Mouse (Mus musculus): ENCODE data around the gene Mok. TPM values are rescaled to one million over a fixed set of nuclear protein-coding genes. Genes with fewer than 3 reads are reported as not detected.

Mok gene
- polyA plus RNA-seq (2012; rRNA removed), result 11.1 and 12.1 TPM in 2 replicates

DNA sequence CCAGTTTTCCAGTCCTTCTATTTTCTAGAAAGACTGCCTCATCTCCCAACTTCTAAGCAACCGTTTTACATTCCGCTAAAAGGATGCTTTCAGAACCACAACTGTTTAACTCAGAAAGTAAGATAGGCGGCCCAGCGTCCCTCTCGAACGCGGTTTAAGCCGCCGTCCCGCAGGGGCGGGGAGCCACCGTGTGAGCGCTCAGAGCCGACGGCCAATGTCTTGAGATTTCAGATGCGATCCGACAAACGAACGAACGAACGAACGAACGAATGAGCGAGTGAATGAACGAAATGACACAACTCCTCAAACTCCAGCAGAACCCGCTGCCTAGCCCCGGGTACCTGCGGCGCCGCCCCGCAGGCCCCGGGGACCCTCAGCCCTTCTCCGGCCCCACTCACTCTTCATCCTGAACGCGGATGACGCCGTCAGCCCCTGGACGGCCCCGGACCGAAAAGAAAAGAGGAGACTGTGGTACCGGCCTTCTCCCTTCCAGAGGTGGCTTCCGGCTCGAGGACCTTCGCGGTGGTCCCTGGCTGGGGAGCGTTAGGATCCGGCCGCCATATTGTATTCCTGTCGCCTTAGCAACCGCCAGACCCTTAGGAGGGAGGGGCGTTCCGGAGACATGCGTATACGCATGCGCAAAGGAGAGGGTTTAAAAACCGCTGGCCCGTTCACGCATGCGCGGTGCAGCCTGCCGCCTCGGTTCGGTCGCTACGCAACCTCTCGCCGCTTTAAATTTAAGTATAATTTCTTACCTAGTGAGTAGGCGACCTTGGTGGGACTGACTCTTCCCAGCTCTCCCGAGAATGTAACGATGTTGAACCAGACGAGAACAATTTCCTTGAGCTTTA, at the start of gene Mok:
TSS of gene Mok (minus strand) at position 592 of the 851 bp plus-strand sequence.
- peak; percentile 97 for DNase-seq (ENCODE audit: low read depth)
- TF ChIP-seq CTCF (IDR thresholded peaks at IDR 0.05; ENCODE audit: borderline replicate concordance, extremely low read depth, insufficient read depth, insufficient read length), result no peak
- peak; percentile 45; the same call in 1 of the 2 replicates for TF ChIP-seq POLR2A (IDR thresholded peaks at IDR 0.05; ENCODE audit: borderline replicate concordance, extremely low read depth, insufficient read depth, insufficient read length, poor library complexity, severe bottlenecking)

DNA sequence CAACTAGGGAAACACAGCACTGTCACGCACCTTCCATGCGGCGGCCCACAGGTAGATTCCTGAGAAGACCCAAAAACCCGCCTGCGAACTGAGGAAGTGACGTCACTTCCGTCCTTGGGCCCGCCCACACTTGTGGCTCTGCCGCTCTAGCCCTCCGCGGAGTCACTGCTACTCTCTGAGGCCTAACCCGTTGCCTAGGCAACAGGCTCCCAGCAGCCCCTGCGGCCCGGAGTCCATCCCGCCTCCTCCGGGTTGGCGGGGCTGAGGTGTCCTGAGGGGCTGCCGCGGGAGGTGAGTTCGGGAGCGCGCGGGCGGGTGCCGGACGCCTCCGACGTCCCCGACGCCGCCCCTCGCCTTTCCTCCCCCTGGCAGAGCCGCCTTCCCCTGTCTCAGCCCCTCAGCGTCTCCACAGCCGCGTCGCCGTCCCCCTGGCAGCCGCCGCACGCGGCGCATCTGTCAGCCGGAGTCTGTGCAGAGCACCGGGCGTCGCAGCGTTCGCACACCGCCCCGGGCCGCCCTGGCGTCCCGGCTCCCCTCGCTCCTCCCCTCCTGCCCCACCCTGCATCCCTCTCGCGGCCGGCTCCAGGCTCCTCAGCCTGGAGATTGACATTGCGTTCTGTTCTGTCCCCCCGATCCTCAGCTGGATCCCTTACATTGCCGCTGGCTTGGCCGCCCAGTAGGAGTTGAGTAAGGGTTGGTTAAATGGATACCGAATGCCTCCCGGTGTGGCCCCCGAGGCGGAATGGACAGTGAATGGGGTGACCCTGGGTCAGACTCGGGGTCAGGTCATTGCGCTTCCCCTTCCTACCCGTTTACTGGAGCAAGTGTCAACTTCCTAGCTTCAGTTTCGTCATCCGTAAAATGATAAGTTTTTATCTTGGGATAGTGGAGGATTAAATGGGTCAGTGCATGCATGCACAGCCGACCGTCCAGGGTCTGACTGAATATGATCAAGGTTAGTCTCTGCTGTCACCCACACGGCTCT, 48.6 kb upstream of the Mok start, which contains the start of the genes Cinp and Tecpr2:
TSS of gene Cinp (minus strand) at position 110 of the 985 bp plus-strand sequence.
TSS of gene Tecpr2 (plus strand) at position 229 of the 985 bp plus-strand sequence.
- TF ChIP-seq CTCF (IDR thresholded peaks at IDR 0.05; ENCODE audit: borderline replicate concordance, extremely low read depth, insufficient read depth, insufficient read length) (no peak), POLR2A (IDR thresholded peaks at IDR 0.05; ENCODE audit: borderline replicate concordance, extremely low read depth, insufficient read depth, insufficient read length, poor library complexity, severe bottlenecking) (peak; percentile 91)
- DNase-seq (ENCODE audit: low read depth), result peak; percentile 99

DNA sequence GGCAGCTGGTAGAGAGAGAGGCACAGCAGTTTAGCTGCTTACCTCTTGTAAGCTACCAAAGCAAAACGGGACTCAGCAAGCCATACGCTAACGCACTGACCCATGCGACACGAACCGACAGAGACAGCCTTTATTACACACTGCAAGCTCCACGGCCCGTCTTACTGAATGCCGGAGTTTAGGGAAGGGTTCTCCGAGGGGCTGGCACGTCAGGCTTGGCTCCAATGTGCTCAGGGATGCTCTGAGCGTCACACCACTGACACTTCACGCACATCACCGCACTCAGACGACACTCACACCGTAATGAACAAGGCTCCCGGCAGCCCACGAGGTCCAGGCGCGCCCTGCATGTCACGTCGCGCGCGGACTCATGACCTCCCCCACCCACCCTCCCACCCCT, 47.9 kb upstream of the Mok start:
- DNase-seq (ENCODE audit: low read depth), result no peak
- TF ChIP-seq POLR2A (IDR thresholded peaks at IDR 0.05; ENCODE audit: borderline replicate concordance, extremely low read depth, insufficient read depth, insufficient read length, poor library complexity, severe bottlenecking), result no peak
- TF ChIP-seq CTCF (IDR thresholded peaks at IDR 0.05; ENCODE audit: borderline replicate concordance, extremely low read depth, insufficient read depth, insufficient read length), result no peak

GRCm38 (mm10) chr12:110888106-110888505, 47.4 kb upstream of the Mok start:
- DNase-seq (ENCODE audit: low read depth), result no peak
- no peak for TF ChIP-seq POLR2A (IDR thresholded peaks at IDR 0.05; ENCODE audit: borderline replicate concordance, extremely low read depth, insufficient read depth, insufficient read length, poor library complexity, severe bottlenecking)
- no peak for TF ChIP-seq CTCF (IDR thresholded peaks at IDR 0.05; ENCODE audit: borderline replicate concordance, extremely low read depth, insufficient read depth, insufficient read length)

GRCm38 (mm10) chr12:110885251-110885650, 44.5 kb upstream of the Mok start:
- DNase-seq (ENCODE audit: low read depth), result no peak
- TF ChIP-seq CTCF (IDR thresholded peaks at IDR 0.05; ENCODE audit: borderline replicate concordance, extremely low read depth, insufficient read depth, insufficient read length), result no peak
- no peak for TF ChIP-seq POLR2A (IDR thresholded peaks at IDR 0.05; ENCODE audit: borderline replicate concordance, extremely low read depth, insufficient read depth, insufficient read length, poor library complexity, severe bottlenecking)

GRCm38 (mm10) chr12:110882291-110882690, 41.6 kb upstream of the Mok start:
- no peak for DNase-seq (ENCODE audit: low read depth)
- TF ChIP-seq CTCF (IDR thresholded peaks at IDR 0.05; ENCODE audit: borderline replicate concordance, extremely low read depth, insufficient read depth, insufficient read length), result peak; percentile 14; the same call in 1 of the 2 replicates
- no peak for TF ChIP-seq POLR2A (IDR thresholded peaks at IDR 0.05; ENCODE audit: borderline replicate concordance, extremely low read depth, insufficient read depth, insufficient read length, poor library complexity, severe bottlenecking)

DNA sequence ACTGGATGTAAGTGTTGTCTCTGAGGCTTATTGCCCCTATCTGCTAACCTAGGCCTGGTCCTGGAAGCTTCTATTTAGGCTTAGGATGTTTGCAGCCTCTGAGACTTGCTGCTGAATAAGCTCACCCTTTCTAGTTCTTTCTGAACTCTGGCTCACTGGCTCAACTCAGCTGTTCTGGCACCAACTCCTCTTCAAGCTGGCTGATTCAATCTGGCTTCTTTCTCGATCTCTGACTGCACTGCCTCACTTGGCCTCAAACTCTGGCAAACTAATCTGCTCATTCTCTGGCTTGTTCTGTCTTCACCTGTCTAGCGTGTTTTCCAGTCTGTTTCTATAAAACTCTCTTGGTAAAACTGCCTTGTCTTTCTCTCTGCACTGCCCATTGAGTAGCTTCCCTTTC, 34.6 kb upstream of the Mok start:
- no peak for TF ChIP-seq CTCF (IDR thresholded peaks at IDR 0.05; ENCODE audit: borderline replicate concordance, extremely low read depth, insufficient read depth, insufficient read length)
- TF ChIP-seq POLR2A (IDR thresholded peaks at IDR 0.05; ENCODE audit: borderline replicate concordance, extremely low read depth, insufficient read depth, insufficient read length, poor library complexity, severe bottlenecking), result no peak

DNA sequence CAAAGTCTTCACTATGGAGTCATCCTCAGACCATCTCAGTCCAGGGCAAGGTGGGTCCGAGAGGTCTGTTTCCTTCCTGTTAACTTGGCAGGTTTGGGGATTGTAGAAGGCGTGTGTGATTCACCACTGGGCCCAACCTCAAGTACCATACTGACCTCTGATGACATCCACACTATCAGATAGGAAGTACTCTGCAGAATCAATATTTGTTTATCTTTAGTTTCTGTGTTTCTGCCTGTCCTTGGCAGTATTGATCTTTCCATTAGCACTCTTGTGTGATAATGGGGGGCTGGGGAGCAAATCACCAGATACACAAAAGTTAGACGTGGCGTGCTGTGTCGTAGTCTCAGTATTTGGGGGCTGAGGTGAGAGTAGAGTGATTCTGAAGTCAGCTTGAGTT, 30.5 kb upstream of the Mok start:
- no peak for DNase-seq (ENCODE audit: low read depth)
- TF ChIP-seq POLR2A (IDR thresholded peaks at IDR 0.05; ENCODE audit: borderline replicate concordance, extremely low read depth, insufficient read depth, insufficient read length, poor library complexity, severe bottlenecking) (no peak), CTCF (IDR thresholded peaks at IDR 0.05; ENCODE audit: borderline replicate concordance, extremely low read depth, insufficient read depth, insufficient read length) (no peak)

More for the DNA sequence above, 34.6 kb upstream of the Mok start:
- DNase-seq (ENCODE audit: low read depth), result no peak

- no peak for TF ChIP-seq POLR2A (IDR thresholded peaks at IDR 0.05; ENCODE audit: borderline replicate concordance, extremely low read depth, insufficient read depth, insufficient read length, poor library complexity, severe bottlenecking)
- no peak for TF ChIP-seq CTCF (IDR thresholded peaks at IDR 0.05; ENCODE audit: borderline replicate concordance, extremely low read depth, insufficient read depth, insufficient read length)
- no peak for DNase-seq (ENCODE audit: low read depth)
Observed at GRCm38 (mm10) chr12:110870107-110870506, 29.4 kb upstream of the Mok start.

GRCm38 (mm10) chr12:110865989-110866388, 25.2 kb upstream of the Mok start:
- TF ChIP-seq POLR2A (IDR thresholded peaks at IDR 0.05; ENCODE audit: borderline replicate concordance, extremely low read depth, insufficient read depth, insufficient read length, poor library complexity, severe bottlenecking) (no peak), CTCF (IDR thresholded peaks at IDR 0.05; ENCODE audit: borderline replicate concordance, extremely low read depth, insufficient read depth, insufficient read length) (no peak)
- DNase-seq (ENCODE audit: low read depth), result no peak

DNA sequence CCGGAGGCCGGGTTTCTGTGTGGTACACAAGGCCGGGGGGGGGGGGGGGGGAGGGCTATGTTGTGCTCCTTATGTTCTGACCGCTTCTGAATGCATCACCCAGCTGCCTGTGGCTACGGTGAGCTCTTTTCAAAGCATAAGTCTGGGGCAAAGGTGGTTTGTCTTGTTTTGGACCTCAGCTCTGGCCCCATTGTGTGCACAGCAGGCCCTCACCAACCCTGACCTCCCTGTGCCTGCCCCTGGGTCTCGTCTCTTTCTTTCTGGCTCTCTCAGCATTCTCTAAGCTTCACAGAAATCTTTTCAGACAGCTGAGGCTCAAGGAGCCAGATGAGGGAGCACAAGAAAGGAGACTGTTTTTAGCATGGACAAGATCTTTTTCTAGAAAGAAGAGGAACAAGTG, 24.8 kb upstream of the Mok start:
- TF ChIP-seq POLR2A (IDR thresholded peaks at IDR 0.05; ENCODE audit: borderline replicate concordance, extremely low read depth, insufficient read depth, insufficient read length, poor library complexity, severe bottlenecking) (no peak), CTCF (IDR thresholded peaks at IDR 0.05; ENCODE audit: borderline replicate concordance, extremely low read depth, insufficient read depth, insufficient read length) (no peak)
- DNase-seq (ENCODE audit: low read depth), result no peak
